Mouse (Mus musculus) MEL (cell line): ENCODE measurements around the gene Sdha.

Source experiments
- CTCF ChIP-seq, 3 experiments: IDR thresholded peaks in 2 of 3; conservative IDR thresholded peaks in 1 of 3; 2 replicates each; pipeline ENCODE4 v1.5.1; 2011 to 2012; ENCODE audit warnings: low read length in 3 of 3, low read depth in 2 of 3, mild to moderate bottlenecking in 2 of 3, improper control_type of control experiment in 1 of 3, inconsistent platforms in 1 of 3, mixed read lengths in 1 of 3, moderate library complexity in 1 of 3; ENCODE audit not compliant: control insufficient read depth in 1 of 3, insufficient read depth in 1 of 3, poor library complexity in 1 of 3, severe bottlenecking in 1 of 3
- ELF1 ChIP-seq: IDR thresholded peaks from 2 replicates; pipeline ENCODE4 v1.6.1; 2014; ENCODE audit warnings: low read depth, mild to moderate bottlenecking, inconsistent platforms, low read length, improper control_type of control experiment, moderate library complexity
- ETS1 ChIP-seq: IDR thresholded peaks from 2 replicates; pipeline ENCODE4 v1.6.1; 2012; ENCODE audit warnings: low read depth, mild to moderate bottlenecking, inconsistent platforms, low read length, improper control_type of control experiment, moderate library complexity
- GATA1 ChIP-seq: IDR thresholded peaks from 2 replicates; pipeline ENCODE4 v1.6.1; 2011; ENCODE audit warnings: low read depth, low read length, improper control_type of control experiment
- HCFC1 ChIP-seq: IDR thresholded peaks from 2 replicates; pipeline ENCODE4 v1.6.1; 2012; ENCODE audit warnings: low read depth, mild to moderate bottlenecking, inconsistent platforms, low read length, improper control_type of control experiment, moderate library complexity
- KAT2A ChIP-seq: conservative IDR thresholded peaks from 2 replicates; pipeline ENCODE4 v1.6.1; 2012; ENCODE audit warnings: low read depth, low read length, improper control_type of control experiment, inconsistent platforms
- MAX ChIP-seq: IDR thresholded peaks from 2 replicates; pipeline ENCODE4 v1.6.1; 2011; ENCODE audit warnings: low read length, improper control_type of control experiment
- POLR2A ChIP-seq, 2 experiments: IDR thresholded peaks; 2 replicates each; pipeline ENCODE4 v1.6.1; 2011 to 2012; ENCODE audit warnings: low read length in 2 of 2, mild to moderate bottlenecking in 2 of 2, control low read depth in 1 of 2, improper control_type of control experiment in 1 of 2, low read depth in 1 of 2, moderate library complexity in 1 of 2; ENCODE audit not compliant: control insufficient read depth in 1 of 2, insufficient read depth in 1 of 2, poor library complexity in 1 of 2
- POLR2AphosphoS5 ChIP-seq: IDR thresholded peaks from 2 replicates; pipeline ENCODE4 v1.6.1; 2012; ENCODE audit warnings: low read depth, borderline replicate concordance, mild to moderate bottlenecking, inconsistent platforms, low read length, moderate library complexity, mixed read lengths
- SMC3 ChIP-seq: IDR thresholded peaks from 2 replicates; pipeline ENCODE4 v1.6.1; 2011; ENCODE audit warnings: low read depth, low read length, improper control_type of control experiment
- ZC3H11A ChIP-seq: IDR thresholded peaks from 2 replicates; pipeline ENCODE4 v1.6.1; 2012; ENCODE audit warnings: low read depth, mild to moderate bottlenecking, inconsistent platforms, low read length, improper control_type of control experiment

DNA sequence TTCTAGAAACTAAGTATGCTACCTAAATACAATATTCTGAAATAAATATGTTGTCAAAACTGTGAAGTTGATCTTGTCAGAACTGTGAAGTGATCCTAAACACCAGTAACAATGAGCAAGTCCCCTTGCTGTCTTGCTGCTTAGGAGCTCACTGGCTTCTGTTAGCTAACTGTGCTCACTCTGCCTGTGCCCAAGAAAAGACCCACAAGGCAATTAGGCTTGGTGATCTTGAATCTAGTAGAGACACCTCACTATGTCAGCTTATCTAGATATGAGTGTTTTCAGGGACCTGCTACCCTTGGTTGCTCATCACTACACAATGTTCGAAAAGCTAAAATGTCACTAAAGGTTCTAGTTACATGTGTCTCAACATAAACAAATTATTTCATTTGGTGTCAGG is 44.3 kb downstream of the Sdha start:
- TF ChIP-seq MAX: no peak
- TF ChIP-seq GATA1: no peak
- TF ChIP-seq SMC3: no peak
- TF ChIP-seq ELF1: no peak
- TF ChIP-seq ETS1: no peak
- TF ChIP-seq HCFC1: no peak
- TF ChIP-seq ZC3H11A: no peak
- no peak for TF ChIP-seq CTCF (IDR thresholded peaks at IDR 0.05 in 2 of 3, conservative IDR thresholded peaks at IDR 0.05 in 1 of 3; ENCODE audit: control insufficient read depth in 1 of 3, insufficient read depth in 1 of 3, low read depth in 2 of 3, low read length in 3 of 3, poor library complexity in 1 of 3, severe bottlenecking in 1 of 3)
- TF ChIP-seq KAT2A: no peak
- no peak for TF ChIP-seq POLR2AphosphoS5
- TF ChIP-seq POLR2A (IDR thresholded peaks at IDR 0.05; ENCODE audit: control insufficient read depth in 1 of 2, insufficient read depth in 1 of 2, low read depth in 1 of 2, low read length in 2 of 2, poor library complexity in 1 of 2): no peak
